Mouse (Mus musculus) lung, adult 2 months (tissue): Measurements from ENCODE around the gene Zfp524.

ENCODE experiments used
- CTCF ChIP-seq: fragments of 200-500 bp; IDR thresholded peaks from 2 replicates; pipeline ENCODE4 v1.5.1; 2011; ENCODE audit warnings: mild to moderate bottlenecking, low read length, control low read depth; ENCODE audit not compliant: insufficient read depth
- POLR2A ChIP-seq: fragments of 200-500 bp; IDR thresholded peaks from 2 replicates; pipeline ENCODE4 v1.6.1; 2011; ENCODE audit warnings: low read depth, mild to moderate bottlenecking, control low read depth, low read length, borderline replicate concordance; ENCODE audit errors: extremely low read depth

DNA sequence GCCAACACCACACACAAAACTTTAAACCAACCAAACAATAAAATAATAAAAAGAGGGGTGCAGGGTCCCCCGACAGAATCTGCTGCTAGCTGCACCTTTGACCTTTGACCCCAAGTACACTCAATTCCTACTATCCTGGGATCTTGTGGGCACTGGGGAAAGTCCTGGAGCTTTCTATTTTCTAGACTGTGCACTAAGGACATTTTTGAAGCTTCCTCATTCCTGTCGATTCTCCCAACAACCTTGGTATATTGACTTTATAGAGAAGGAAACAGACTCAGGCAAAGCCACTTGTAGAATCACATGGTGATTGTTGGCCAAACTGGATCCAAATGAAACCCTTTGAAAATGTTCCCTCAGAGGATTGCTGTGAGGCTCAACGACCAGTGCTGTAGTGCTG lies 1.8 kb downstream of the Zfp524 start:
- no peak for TF ChIP-seq POLR2A
- no peak for TF ChIP-seq CTCF
